In genomic region chrX:36101318-36101717, GRCm38 (mm10) we compare ENCODE assay signal across 23 mouse cellular contexts. TPM values are rescaled to one million over a fixed set of nuclear protein-coding genes. Genes with fewer than 3 reads are reported as not detected.
A peak's percentile ranks its signal among the peaks of the same experiment; 100 is the strongest.
DNase-seq lines count a peak whose midpoint lies in the region; ATAC-seq lines count a peak whose summit lies in the region.
"Had no signal": no experiment of that assay in that cellular context is flagged by ENCODE, and none has a peak within 500 bp of the region (broad histone marks: within the 10 kb centered on the region; RNA-seq: fewer than 3 reads in every experiment).

No protein-coding gene starts in this region.

- DNase-seq in A20 (ENCODE audit: low read depth, low spot score) (peak; percentile 19), MEL-GATA-1-ER (ENCODE audit: extremely low read depth, low read depth) (peak; percentile 37)
- DNase-seq in layer of hippocampus, postnatal 14 days (ENCODE audit: low spot score in 2 of 2) = no peak
- DNase-seq in kidney, adult 18-20 months = no peak
- no peak for DNase-seq in cerebellum, adult 9-10 months
- DNase-seq: adrenal gland, postnatal 10 days; cerebellum, adult 18-20 months; cerebellum, postnatal 25 days; gastrocnemius, postnatal 36 days; heart, adult 2 months; kidney, adult 2 months; kidney, postnatal 4 days; layer of hippocampus, postnatal 36 days; left cerebral cortex, postnatal 4 days; lung, postnatal 4 days; spleen, adult 18-20 months; thymus, postnatal 4 days had no signal

- peak; percentile 81 for ATAC-seq in granulocyte monocyte progenitor cell, adult 5-6 weeks (replicated peaks; ENCODE audit: poor library complexity, severe bottlenecking)
- peak; percentile 53 for ATAC-seq in monocyte, adult 5-6 weeks (replicated peaks; ENCODE audit: insufficient number of reproducible peaks, low FRiP score, low TSS enrichment, poor library complexity, severe bottlenecking)
- ATAC-seq: forebrain, embryonic 13.5 days; hindbrain, embryonic 16.5 days; midbrain, embryonic 15.5 days; Patski had no signal

RNA-seq across cellular contexts. Expression of gene Il13ra1, which starts 10.6 kb away (rescaled TPM):
- 1.0 TPM in 1 of 2 replicates, not detected in the other for total RNA-seq in granulocyte monocyte progenitor cell, adult 5-6 weeks (2014; fragmentation: Nextera tagmentation)
- total RNA-seq in granulocyte monocyte progenitor cell, adult 5-6 weeks (2017) = 0.26 and 0.47 TPM in 2 replicates
- 70.6 to 125 TPM (median 100 TPM) in 3 replicates for total RNA-seq in monocyte, adult 5-6 weeks (2017)
- 1 to 10 TPM; 4.1 to 4.8 TPM for total RNA-seq in layer of hippocampus, postnatal 14 days (2021)

Comparison
In these comparisons a context has a peak if more than half of its experiments do, and no peak if none do; other contexts are left out.
1. DNase-seq: peak in A20 (single experiment) and MEL-GATA-1-ER (single experiment); none in layer of hippocampus, postnatal 14 days (0 of 2), kidney, adult 18-20 months (single experiment) and cerebellum, adult 9-10 months (single experiment).
2. RNA of gene Il13ra1, which starts 10.6 kb away (total RNA-seq): 70.6 to 125 TPM in monocyte, adult 5-6 weeks; 4.1 to 4.8 TPM in layer of hippocampus, postnatal 14 days and 0.26 to 1.0 TPM in granulocyte monocyte progenitor cell, adult 5-6 weeks; every median in the first group is over 10 times any median in the second.